Mouse (Mus musculus): Measurements from ENCODE around the gene Glipr2.
A peak's percentile ranks its signal among the peaks of the same experiment; 100 is the strongest.

Gene Glipr2

GRCm38 (mm10) chr4:44004623-44005409 lies 47.6 kb downstream of the Glipr2 start:
- no peak for DNase-seq (ENCODE audit: low spot score in 2 of 2)

- no peak for DNase-seq (ENCODE audit: low spot score in 2 of 2)
Measured at GRCm38 (mm10) chr4:44010176-44010575, 53.0 kb downstream of the Glipr2 start.

GRCm38 (mm10) chr4:44010893-44011292 lies 53.7 kb downstream of the Glipr2 start:
- no peak for DNase-seq (ENCODE audit: low spot score in 2 of 2)

- no peak for DNase-seq (ENCODE audit: low spot score in 2 of 2)
Measured at GRCm38 (mm10) chr4:44011799-44012198, 54.6 kb downstream of the Glipr2 start.

- DNase-seq (ENCODE audit: low spot score in 2 of 2) = peak; percentile 79 to 80
Measured at GRCm38 (mm10) chr4:44012376-44013367, 55.5 kb downstream of the Glipr2 start.

GRCm38 (mm10) chr4:44013391-44014070 lies 56.3 kb downstream of the Glipr2 start:
- no peak for DNase-seq (ENCODE audit: low spot score in 2 of 2)

- no peak for DNase-seq (ENCODE audit: low spot score in 2 of 2)
Measured at GRCm38 (mm10) chr4:44016071-44016470, 58.9 kb downstream of the Glipr2 start.

GRCm38 (mm10) chr4:44016791-44017190 lies 59.6 kb downstream of the Glipr2 start:
- DNase-seq (ENCODE audit: low spot score in 2 of 2) = no peak

- DNase-seq (ENCODE audit: low spot score in 2 of 2) = no peak
Measured at GRCm38 (mm10) chr4:44022323-44022722, 65.1 kb downstream of the Glipr2 start.

GRCm38 (mm10) chr4:44022766-44023165 lies 65.6 kb downstream of the Glipr2 start:
- no peak for DNase-seq (ENCODE audit: low spot score in 2 of 2)

GRCm38 (mm10) chr4:44023681-44024080 lies 66.5 kb downstream of the Glipr2 start:
- no peak for DNase-seq (ENCODE audit: low spot score in 2 of 2)

GRCm38 (mm10) chr4:44024241-44024640 lies 67.0 kb downstream of the Glipr2 start:
- DNase-seq (ENCODE audit: low spot score in 2 of 2) = no peak

- no peak for DNase-seq (ENCODE audit: low spot score in 2 of 2)
Measured at GRCm38 (mm10) chr4:44025570-44025969, 68.4 kb downstream of the Glipr2 start.
